Mouse (Mus musculus) hematopoietic multipotent progenitor cell, adult 10-12 weeks (in vitro differentiated cells): ENCODE results near the gene Th. TPM values are rescaled to one million over a fixed set of nuclear protein-coding genes. Genes with fewer than 3 reads are reported as not detected.

Experiments used
- polyA plus RNA-seq: library from polyadenylated mRNA; stranded (reverse); fragments of >175 nt; gene quantifications from 2 replicates; pipeline ENCODE4 v1.2.3, GENCODE M21; 2012; ENCODE audit warnings: low replicate concordance

The Th gene
- not detected in 2 replicates for polyA plus RNA-seq

GRCm38 (mm10) chr7:142931028-142931427, at the start of gene Th:
Th (minus strand) TSS chr7:142931128.

DNA sequence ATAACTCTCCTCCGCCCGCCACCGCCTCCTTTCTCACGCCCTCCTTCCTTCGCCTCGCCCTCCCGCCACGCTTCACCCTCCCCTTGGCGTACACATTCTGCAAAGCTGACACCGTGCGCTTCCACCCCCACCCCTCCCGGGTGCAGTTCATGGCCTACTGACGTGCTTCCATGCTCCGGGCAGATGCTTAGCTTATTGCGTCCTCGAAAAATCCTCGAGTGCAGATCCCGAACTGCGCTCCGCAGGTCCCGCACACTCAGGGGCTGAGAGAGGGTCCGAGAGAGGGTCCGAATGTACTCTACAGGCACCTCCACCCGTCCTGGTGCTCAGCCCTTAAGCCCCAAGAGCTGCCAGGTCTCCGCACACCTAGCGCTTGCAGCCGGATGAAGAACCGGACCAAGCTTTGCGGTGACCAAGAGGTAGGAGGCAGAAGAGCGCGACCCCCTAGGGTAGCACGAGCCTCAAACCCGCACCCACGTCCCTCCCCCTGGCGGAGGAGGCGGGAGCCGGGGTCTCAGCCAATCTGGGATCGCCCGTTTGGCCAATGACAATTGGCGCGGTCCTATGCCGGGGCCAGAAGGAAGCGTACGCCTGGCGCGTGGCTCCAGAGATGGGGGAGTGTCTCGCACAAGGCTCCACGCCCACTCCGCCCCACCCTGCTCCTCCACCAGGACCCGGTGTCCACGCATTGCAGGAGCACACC, 38.0 kb upstream of the Th start, which contains the start of gene Ascl2:
Ascl2 (minus strand) TSS at position 456 of the 703 bp plus-strand sequence.

Other genes with a start within 250 kb of the Th start
- gene Ins2, start 187.7 kb downstream of the Th start, polyA plus RNA-seq: not detected in 2 replicates
- 0.44 and 3.9 TPM in 2 replicates for gene Ascl2, start 38.1 kb upstream of the Th start, polyA plus RNA-seq
- gene Tspan32, start 73.9 kb upstream of the Th start, polyA plus RNA-seq: 37.7 and 44.8 TPM in 2 replicates
- gene Cd81, start 121.6 kb upstream of the Th start, polyA plus RNA-seq: 240 and 503 TPM in 2 replicates
- gene Tssc4, start 138.1 kb upstream of the Th start, polyA plus RNA-seq: 114 and 177 TPM in 2 replicates
- 0.17 and 0.47 TPM in 2 replicates for gene Trpm5, start 163.5 kb upstream of the Th start, polyA plus RNA-seq
- 0.24 and 0.64 TPM in 2 replicates for gene Kcnq1, start 175.2 kb upstream of the Th start, polyA plus RNA-seq